Mouse (Mus musculus): ENCODE data around the gene Ppp1r11.

Ppp1r11 gene

GRCm38 (mm10) chr17:36966875-36967274 is 15.3 kb upstream of the Ppp1r11 start:
- no peak for DNase-seq (ENCODE audit: extremely low read depth, low read depth, low spot score)

- DNase-seq (ENCODE audit: extremely low read depth, low read depth, low spot score) = no peak
Observed at GRCm38 (mm10) chr17:36961125-36961524, 9.6 kb upstream of the Ppp1r11 start.

GRCm38 (mm10) chr17:36958884-36959283 is 7.3 kb upstream of the Ppp1r11 start:
- no peak for DNase-seq (ENCODE audit: extremely low read depth, low read depth, low spot score)

- peak; percentile 80 for DNase-seq (ENCODE audit: extremely low read depth, low read depth, low spot score)
Observed at GRCm38 (mm10) chr17:36957999-36958743, 6.6 kb upstream of the Ppp1r11 start, which contains the start of the genes Znrd1 and Znrd1as. Gene Znrd1 (minus strand): TSS chr17:36958559. Gene Znrd1as (plus strand): TSS chr17:36958592.

GRCm38 (mm10) chr17:36953062-36953461 is 1.5 kb upstream of the Ppp1r11 start:
- no peak for DNase-seq (ENCODE audit: extremely low read depth, low read depth, low spot score)

GRCm38 (mm10) chr17:36952631-36953030 is 1.1 kb upstream of the Ppp1r11 start:
- DNase-seq (ENCODE audit: extremely low read depth, low read depth, low spot score) = no peak

- no peak for DNase-seq (ENCODE audit: extremely low read depth, low read depth, low spot score)
Observed at GRCm38 (mm10) chr17:36949265-36949664, 2.3 kb downstream of the Ppp1r11 start.

- DNase-seq (ENCODE audit: extremely low read depth, low read depth, low spot score) = no peak
Observed at GRCm38 (mm10) chr17:36948286-36948685, 3.3 kb downstream of the Ppp1r11 start.

GRCm38 (mm10) chr17:36947051-36947819 is 4.3 kb downstream of the Ppp1r11 start:
- no peak for DNase-seq (ENCODE audit: extremely low read depth, low read depth, low spot score)

GRCm38 (mm10) chr17:36944121-36944775 is 7.3 kb downstream of the Ppp1r11 start:
- DNase-seq (ENCODE audit: extremely low read depth, low read depth, low spot score) = no peak

- no peak for DNase-seq (ENCODE audit: extremely low read depth, low read depth, low spot score)
Observed at GRCm38 (mm10) chr17:36943691-36944090, 7.8 kb downstream of the Ppp1r11 start.

GRCm38 (mm10) chr17:36942791-36943471 is 8.6 kb downstream of the Ppp1r11 start, which contains the start of gene Rnf39:
Gene Rnf39 (plus strand): TSS chr17:36942918.
- no peak for DNase-seq (ENCODE audit: extremely low read depth, low read depth, low spot score)

- DNase-seq (ENCODE audit: extremely low read depth, low read depth, low spot score) = no peak
Observed at GRCm38 (mm10) chr17:36942391-36942790, 9.2 kb downstream of the Ppp1r11 start.

- no peak for DNase-seq (ENCODE audit: extremely low read depth, low read depth, low spot score)
Observed at GRCm38 (mm10) chr17:36938056-36938455, 13.5 kb downstream of the Ppp1r11 start.

GRCm38 (mm10) chr17:36931806-36932205 is 19.7 kb downstream of the Ppp1r11 start:
- no peak for DNase-seq (ENCODE audit: extremely low read depth, low read depth, low spot score)

GRCm38 (mm10) chr17:36931130-36931529 is 20.4 kb downstream of the Ppp1r11 start:
- no peak for DNase-seq (ENCODE audit: extremely low read depth, low read depth, low spot score)

- no peak for DNase-seq (ENCODE audit: extremely low read depth, low read depth, low spot score)
Observed at GRCm38 (mm10) chr17:36930233-36930632, 21.3 kb downstream of the Ppp1r11 start.

GRCm38 (mm10) chr17:36929236-36929932 is 22.2 kb downstream of the Ppp1r11 start:
- no peak for DNase-seq (ENCODE audit: extremely low read depth, low read depth, low spot score)

- DNase-seq (ENCODE audit: extremely low read depth, low read depth, low spot score) = no peak
Observed at GRCm38 (mm10) chr17:36927496-36928120, 23.9 kb downstream of the Ppp1r11 start.

- DNase-seq (ENCODE audit: extremely low read depth, low read depth, low spot score) = no peak
Observed at GRCm38 (mm10) chr17:36923491-36923890, 28.1 kb downstream of the Ppp1r11 start.

All from fat pad, adult 2 months (tissue).